Mouse (Mus musculus) neutrophil, adult 5-6 weeks (primary cell): ENCODE measurements around the gene Soga3. TPM values are rescaled to one million over a fixed set of nuclear protein-coding genes. Genes with fewer than 3 reads are reported as not detected.

Experiments used
- ATAC-seq: fragments of 151-379, 151-347 bp; 2 replicates; pipeline ENCODE4 v1.8.0; 2017; ENCODE audit warnings: mild to moderate bottlenecking, moderate TSS enrichment; ENCODE audit not compliant: insufficient number of reproducible peaks, poor library complexity, low FRiP score, severe bottlenecking; ENCODE audit errors: extremely low read depth
- total RNA-seq: library from RNA; stranded (forward); fragments of 200-1000 nt; gene quantifications from 2 replicates; pipeline ENCODE4 v1.2.3, GENCODE M21; 2017

Soga3 gene
- total RNA-seq, 1 experiment from 2014 or later, result not detected

DNA sequence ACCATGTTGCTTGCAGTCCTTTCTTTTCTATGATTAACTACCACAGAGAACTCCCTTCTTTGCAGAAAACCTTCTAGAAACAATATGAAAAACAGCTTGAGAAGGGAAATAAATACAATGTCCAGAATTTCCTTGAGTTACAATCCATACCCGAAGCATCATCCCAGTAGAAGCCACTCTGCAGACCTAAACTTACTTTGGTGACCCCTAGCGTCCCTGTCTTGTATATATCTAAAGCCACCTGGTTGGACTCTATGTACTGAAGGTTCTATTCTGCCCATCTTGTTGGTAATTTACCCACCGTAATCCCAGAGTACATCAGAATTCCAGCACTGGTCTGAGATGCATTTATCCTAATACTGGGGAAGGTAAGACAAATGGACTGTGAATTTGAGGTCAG, 56.2 kb downstream of the Soga3 start:
- no peak for ATAC-seq

DNA sequence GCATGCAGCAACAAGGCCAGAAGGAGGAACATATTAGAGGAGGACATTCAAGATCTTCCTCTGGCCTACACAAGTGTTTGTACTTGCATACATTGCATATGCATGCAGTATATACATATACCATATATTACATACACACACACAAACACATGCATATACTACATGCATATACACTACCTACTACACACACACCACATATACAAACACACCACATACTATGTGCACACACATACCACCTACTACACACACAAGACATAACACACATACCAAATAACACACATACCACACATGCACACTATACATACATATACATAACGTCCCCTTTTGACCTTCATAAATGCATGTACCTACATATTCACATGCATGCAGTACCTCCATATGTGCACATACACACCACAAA, 57.0 kb downstream of the Soga3 start:
- ATAC-seq, result no peak

DNA sequence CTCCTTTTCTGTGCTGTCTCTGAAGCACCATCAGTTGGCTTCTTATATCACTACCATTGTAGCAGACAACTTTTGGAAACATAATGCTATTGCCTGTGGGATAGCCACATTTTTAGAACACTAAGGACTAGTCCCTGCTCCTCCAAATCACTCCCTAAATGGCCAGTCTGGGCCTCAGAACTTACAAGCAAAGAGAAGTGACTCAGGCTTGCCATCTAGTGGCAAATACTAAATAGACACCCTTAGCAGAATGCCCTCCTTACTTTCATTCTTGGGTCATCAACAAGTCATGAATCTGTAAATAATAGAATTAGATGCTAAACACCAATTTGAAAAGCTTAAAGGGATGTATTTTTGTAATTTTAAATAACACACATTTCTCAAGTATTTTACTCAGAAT, 63.1 kb downstream of the Soga3 start:
- ATAC-seq, result no peak

DNA sequence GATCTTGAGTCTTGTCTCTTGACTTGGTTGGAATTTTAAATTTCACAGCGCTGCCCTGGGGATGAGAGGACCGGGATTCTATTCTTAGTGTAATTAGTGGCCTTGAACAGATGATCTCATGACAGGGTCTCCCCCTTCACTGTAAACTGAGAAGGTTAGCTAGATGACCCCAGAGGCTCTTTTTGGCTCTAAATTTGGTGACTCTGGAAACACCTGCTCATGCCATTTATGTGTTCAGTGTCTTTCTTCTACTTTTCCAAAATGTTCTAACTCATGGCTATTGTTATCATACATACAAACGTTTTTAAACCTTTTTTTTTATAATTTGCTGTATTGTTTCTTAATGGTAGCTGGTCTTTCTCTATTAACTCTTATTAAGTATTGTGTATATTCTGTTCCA, 65.1 kb downstream of the Soga3 start:
- ATAC-seq, result no peak

DNA sequence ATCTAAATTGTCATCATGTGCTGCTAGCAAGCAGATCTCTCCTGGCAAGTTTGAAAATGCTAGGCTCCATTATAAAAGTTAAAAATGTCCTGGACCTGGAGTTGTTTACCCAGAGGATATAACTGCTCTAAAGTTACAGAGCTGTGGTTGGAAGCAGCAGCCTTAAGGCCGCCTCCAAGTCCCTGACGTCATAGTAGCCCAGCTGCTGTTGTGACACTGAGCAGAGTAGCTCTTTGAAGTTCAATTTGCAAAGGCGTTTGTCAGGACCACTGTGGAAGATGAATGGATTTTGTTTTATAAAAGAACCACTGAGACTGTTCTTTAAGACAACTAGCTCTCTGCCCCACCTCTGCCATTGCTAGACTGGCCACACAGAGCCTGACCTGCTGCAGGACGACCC, 67.8 kb downstream of the Soga3 start, which contains the start of gene 9330159F19Rik:
9330159F19Rik (plus strand) TSS at position 154 of the 400 bp plus-strand sequence.
- no peak for ATAC-seq

DNA sequence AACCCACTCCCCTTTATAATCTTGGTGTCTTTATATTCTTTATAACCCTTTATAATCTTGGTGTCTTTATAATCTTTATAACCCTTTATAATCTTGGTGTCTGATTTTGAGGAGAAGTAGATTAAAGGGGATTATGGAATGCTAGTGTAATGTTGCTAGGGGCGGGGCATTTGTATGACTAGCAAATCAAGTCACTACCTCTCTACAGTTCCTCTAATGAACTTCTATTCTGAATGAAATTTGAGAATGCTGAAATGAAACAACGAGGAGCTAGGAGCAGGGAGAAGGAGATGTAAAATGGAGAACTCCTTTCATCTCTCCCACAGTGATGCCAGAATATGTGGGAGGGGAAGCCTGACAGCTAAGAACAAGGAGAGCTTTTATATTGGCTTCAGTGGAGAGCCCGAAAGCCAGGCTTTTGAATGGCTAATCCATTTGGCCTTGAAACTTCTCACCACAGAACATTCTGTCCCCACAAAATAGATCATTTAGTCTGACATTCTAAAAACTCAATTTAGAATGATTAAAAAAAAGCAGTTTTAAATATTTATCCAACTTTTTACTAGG, 70.0 kb downstream of the Soga3 start:
- no peak for ATAC-seq

DNA sequence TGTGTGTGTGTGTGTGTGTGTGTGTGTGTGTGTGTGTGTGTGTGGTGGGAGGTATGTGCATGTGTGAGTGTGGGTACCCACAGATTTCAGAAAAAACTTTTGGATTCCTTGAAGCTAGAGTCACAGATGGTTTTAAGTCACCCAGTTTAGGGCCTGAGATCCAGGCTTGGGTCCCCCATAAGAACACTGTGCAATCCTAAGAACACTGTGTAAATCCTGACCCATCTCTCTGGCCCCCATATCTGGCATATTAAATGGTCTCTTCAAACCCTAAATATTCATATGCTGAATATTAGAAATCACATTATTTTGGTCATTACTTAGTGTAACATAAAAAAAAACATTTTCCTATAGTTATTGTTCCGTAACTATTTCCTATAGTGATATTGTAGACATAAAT, 73.3 kb downstream of the Soga3 start:
- no peak for ATAC-seq

DNA sequence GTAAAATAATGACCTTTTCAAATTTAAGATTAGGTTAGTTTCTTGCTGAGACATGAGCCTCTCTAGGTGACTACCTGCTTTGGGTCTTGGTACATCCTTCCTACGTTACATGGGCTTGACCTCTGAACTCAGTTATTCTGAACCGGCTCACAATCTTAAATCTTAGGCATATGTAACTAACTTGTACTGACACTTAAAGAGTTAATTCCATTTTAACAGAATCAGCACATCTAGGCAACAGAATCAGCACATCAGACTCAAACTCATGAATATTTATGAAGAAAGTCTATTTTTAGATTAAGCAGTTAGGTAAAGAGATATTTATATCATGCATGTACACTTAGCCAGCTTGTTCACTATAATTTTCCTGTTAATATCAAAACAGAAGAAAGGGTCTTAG, 73.8 kb downstream of the Soga3 start:
- ATAC-seq, result no peak

DNA sequence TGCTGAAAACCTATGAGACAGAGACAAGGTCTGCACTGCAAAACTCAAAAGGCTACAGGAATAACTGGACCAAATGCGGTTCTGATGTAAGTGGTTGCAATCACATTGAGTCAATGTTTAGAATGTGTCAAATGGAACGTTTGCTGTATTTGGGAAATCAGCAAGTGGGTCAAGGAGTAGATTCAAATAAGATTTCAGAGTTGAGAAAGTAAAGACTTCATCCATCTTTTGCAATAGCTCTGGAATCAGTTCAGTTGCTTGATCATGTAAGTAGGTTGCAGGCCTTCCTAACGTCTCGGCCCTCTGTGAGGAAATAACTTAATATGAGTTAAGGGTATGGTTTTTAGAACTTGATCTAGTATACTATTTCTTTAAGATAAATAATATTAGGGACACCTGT, 81.7 kb downstream of the Soga3 start:
- no peak for ATAC-seq

DNA sequence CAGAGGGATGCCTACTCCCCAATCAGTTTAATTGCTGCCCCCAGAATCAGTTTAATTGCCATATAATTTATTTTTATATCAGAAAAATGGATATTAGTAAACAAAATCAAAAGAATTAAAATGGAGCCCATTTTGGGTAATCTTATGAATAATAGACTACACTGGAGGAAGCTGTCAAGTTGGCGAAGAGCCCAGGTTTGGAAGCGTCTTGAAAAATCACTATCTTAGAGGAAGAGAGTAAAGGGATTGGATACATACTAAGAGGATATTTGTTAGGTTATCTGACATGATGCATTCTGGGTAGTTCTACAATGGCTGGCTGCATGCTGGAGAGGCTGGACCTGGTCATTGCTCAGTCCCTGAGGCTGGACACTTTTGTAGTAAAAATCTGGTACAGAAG, 87.6 kb downstream of the Soga3 start:
- ATAC-seq, result no peak

Other genes starting within 250 kb of the Soga3 start
- gene 2310057J18Rik, start 157.5 kb upstream of the Soga3 start, total RNA-seq, result not detected in 2 replicates
- not detected in 2 replicates for gene Gm49353, start 55.1 kb downstream of the Soga3 start, total RNA-seq
- 0.23 TPM in 1 of 2 replicates, not detected in the other for gene 9330159F19Rik, start 67.8 kb downstream of the Soga3 start, total RNA-seq
- 5.3 and 7.9 TPM in 2 replicates for gene Echdc1, start 169.3 kb downstream of the Soga3 start, total RNA-seq
- 88.8 and 89.6 TPM in 2 replicates for gene Rnf146, start 218.6 kb downstream of the Soga3 start, total RNA-seq